Mouse (Mus musculus): Measurements from ENCODE around the gene Caskin2. TPM values are rescaled to one million over a fixed set of nuclear protein-coding genes. Genes with fewer than 3 reads are reported as not detected.

Gene Caskin2
- polyA plus RNA-seq, 1 experiment from 2014 or later = 9.8 TPM

DNA sequence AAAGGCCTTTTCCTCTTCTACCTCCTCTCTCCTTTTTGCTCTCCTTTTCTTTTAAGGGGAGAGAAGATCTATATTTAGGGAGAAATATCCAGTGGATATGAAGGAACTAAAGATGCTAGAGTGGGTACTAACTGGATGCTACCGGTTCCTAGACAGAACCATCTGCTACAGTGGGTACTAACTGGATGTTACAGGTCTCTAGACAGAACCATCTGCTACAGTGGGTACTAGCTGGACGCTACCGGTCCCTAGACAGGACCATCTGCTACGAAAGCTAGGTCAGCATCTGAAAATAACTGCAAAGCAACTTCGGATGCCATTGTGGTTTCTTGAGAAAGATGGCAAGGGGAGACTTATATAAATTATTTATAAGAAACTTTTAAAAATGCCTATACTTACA lies 63.6 kb downstream of the Caskin2 start:
- 83% methylated on average over 5 of the region's 5 CpGs for WGBS
- Histone ChIP-seq H3K4me3 (replicated peaks; ENCODE audit: low read depth, low read length) (no peak overlapping the region), H3K36me3 (ENCODE audit: control insufficient read depth, insufficient read depth, low read length) (no peaks in the 10 kb centered on the region), H3K9me3 (ENCODE audit: control insufficient read depth, low read length) (no peaks in the 10 kb centered on the region), H3K27me3 (ENCODE audit: control insufficient read depth, insufficient read depth, low read length) (no peaks in the 10 kb centered on the region), H3K27ac (replicated peaks; ENCODE audit: low read depth, low read length) (no peak overlapping the region), H3K4me1 (ENCODE audit: control insufficient read depth, insufficient read depth, low read length) (no peaks in the 10 kb centered on the region), H3K4me2 (ENCODE audit: low read length) (no peak overlapping the region), H3K9ac (replicated peaks; ENCODE audit: low read length) (no peak overlapping the region)
- ATAC-seq (ENCODE audit: low FRiP score, low TSS enrichment) (no peak), DNase-seq (no peak)

Small RNAs within 50 kb of the gene (microRNA-seq; reads per million reads assigned to microRNA genes)
- not detected for gene Mir5621

Other genes with a start within 250 kb of the Caskin2 start
- gene Nup85, start 249.2 kb downstream of the Caskin2 start, polyA plus RNA-seq (2014; fragmentation: Nextera tagmentation; extraction: Ambion mirVana) = 83.7 and 107 TPM in 2 replicates
- gene Mrps7, start 209.7 kb downstream of the Caskin2 start, polyA plus RNA-seq (2014; fragmentation: Nextera tagmentation; extraction: Ambion mirVana) = 75.7 and 83.4 TPM in 2 replicates
- gene Gga3, start 209.6 kb downstream of the Caskin2 start, polyA plus RNA-seq (2014; fragmentation: Nextera tagmentation; extraction: Ambion mirVana) = 29.3 and 34.3 TPM in 2 replicates
- gene Mif4gd, start 200.7 kb downstream of the Caskin2 start, polyA plus RNA-seq (2014; fragmentation: Nextera tagmentation; extraction: Ambion mirVana) = 9.7 and 11.4 TPM in 2 replicates
- gene Slc25a19, start 185.3 kb downstream of the Caskin2 start, polyA plus RNA-seq (2014; fragmentation: Nextera tagmentation; extraction: Ambion mirVana) = 35.8 and 39.8 TPM in 2 replicates
- 113 and 135 TPM in 2 replicates for gene Grb2, start 105.0 kb downstream of the Caskin2 start, polyA plus RNA-seq (2014; fragmentation: Nextera tagmentation; extraction: Ambion mirVana)
- gene Tmem94, start 48.2 kb downstream of the Caskin2 start, polyA plus RNA-seq (2014; fragmentation: Nextera tagmentation; extraction: Ambion mirVana) = 15.2 and 20.9 TPM in 2 replicates
- 17.2 and 20.5 TPM in 2 replicates for gene Tsen54, start 1.1 kb upstream of the Caskin2 start, polyA plus RNA-seq (2014; fragmentation: Nextera tagmentation; extraction: Ambion mirVana)
- 0.55 and 0.63 TPM in 2 replicates for gene Llgl2, start 10.4 kb upstream of the Caskin2 start, polyA plus RNA-seq (2014; fragmentation: Nextera tagmentation; extraction: Ambion mirVana)
- 0.15 TPM in 1 of 2 replicates, not detected in the other for gene Myo15b, start 44.8 kb upstream of the Caskin2 start, polyA plus RNA-seq (2014; fragmentation: Nextera tagmentation; extraction: Ambion mirVana)
- 0.46 and 1.1 TPM in 2 replicates for gene Smim5, start 86.3 kb upstream of the Caskin2 start, polyA plus RNA-seq (2014; fragmentation: Nextera tagmentation; extraction: Ambion mirVana)
- 0.22 and 0.31 TPM in 2 replicates for gene Smim6, start 98.4 kb upstream of the Caskin2 start, polyA plus RNA-seq (2014; fragmentation: Nextera tagmentation; extraction: Ambion mirVana)
- 48.4 and 49.9 TPM in 2 replicates for gene Sap30bp, start 119.6 kb upstream of the Caskin2 start, polyA plus RNA-seq (2014; fragmentation: Nextera tagmentation; extraction: Ambion mirVana)
- 18.0 and 18.4 TPM in 2 replicates for gene Recql5, start 119.8 kb upstream of the Caskin2 start, polyA plus RNA-seq (2014; fragmentation: Nextera tagmentation; extraction: Ambion mirVana)
- 0.43 and 0.68 TPM in 2 replicates for gene Itgb4, start 161.1 kb upstream of the Caskin2 start, polyA plus RNA-seq (2014; fragmentation: Nextera tagmentation; extraction: Ambion mirVana)
- 32.5 and 39.3 TPM in 2 replicates for gene Galk1, start 199.1 kb upstream of the Caskin2 start, polyA plus RNA-seq (2014; fragmentation: Nextera tagmentation; extraction: Ambion mirVana)
- gene H3f3b, start 214.3 kb upstream of the Caskin2 start, polyA plus RNA-seq (2014; fragmentation: Nextera tagmentation; extraction: Ambion mirVana) = 2,683 and 2,948 TPM in 2 replicates
- gene Unk, start 216.7 kb upstream of the Caskin2 start, polyA plus RNA-seq (2014; fragmentation: Nextera tagmentation; extraction: Ambion mirVana) = 26.5 and 33.0 TPM in 2 replicates